In the genomic region with DNA sequence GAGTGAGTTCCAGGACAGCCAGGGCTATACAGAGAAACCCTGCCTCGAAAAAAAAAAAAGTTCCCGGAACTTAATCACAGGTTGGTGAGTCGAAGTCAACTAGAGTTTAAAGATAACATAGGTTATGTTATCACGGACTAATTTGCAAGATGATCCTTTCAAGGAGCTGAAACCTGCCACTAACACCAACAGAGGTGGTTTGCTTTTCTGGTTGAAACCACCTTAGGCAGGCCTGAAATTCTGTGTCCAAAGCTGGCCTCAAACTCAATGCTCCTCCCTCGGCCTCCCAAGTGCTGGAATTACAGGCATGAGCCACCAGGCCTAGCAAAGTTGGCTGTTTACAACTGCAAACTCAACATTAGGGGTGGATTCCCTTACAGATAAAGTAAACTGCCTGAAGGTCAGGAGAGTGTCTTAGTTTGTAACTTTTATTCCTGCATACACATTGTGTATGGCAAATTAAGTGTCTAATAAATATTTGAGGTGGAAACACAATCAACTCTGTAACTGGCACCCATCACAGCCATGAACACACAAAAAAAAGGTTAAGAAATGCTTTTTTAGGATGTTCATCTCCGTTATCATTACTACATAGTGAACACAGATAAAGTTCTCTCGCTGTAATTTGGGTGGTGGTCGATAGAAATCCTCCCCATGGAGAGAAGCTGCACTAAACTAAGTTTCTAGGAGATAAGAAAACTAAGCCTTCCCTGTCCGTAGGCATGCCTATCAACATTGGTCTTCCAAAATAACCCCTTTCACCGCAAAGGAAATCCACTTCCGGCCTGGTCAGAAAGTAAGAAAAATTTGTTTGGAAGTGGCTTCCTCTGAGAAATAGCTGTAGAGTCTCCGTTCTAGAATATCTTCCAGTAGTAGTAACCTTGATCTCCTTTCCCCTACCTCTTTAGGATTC, we compare ENCODE assay signal across 8 mouse cellular contexts. TPM values are rescaled to one million over a fixed set of nuclear protein-coding genes. Genes with fewer than 3 reads are reported as not detected.
A peak's percentile ranks its signal among the peaks of the same experiment; 100 is the strongest.
DNase-seq lines count a peak whose midpoint lies in the region; ATAC-seq and TF ChIP-seq lines count a peak whose summit lies in the region.

No protein-coding gene starts in this region.

- H3K4me2 ChIP-seq in embryonic facial prominence, embryonic 12.5 days (replicated peaks) = peak overlapping the region; percentile 61
- H3K4me2 ChIP-seq in hindbrain, embryonic 12.5 days (replicated peaks) = peak overlapping the region; percentile 54

- DNase-seq in testis, postnatal 14 days (ENCODE audit: low spot score) = no peak
- peak; percentile 21 for DNase-seq in thymus, postnatal 4 days
- no peak for DNase-seq in adrenal gland, postnatal 4 days (ENCODE audit: low spot score in 2 of 2)
- DNase-seq in retina, embryonic 14.5 days (ENCODE audit: low spot score) = no peak

- peak overlapping the region; percentile 99 for H3K4me3 ChIP-seq in testis, adult 2 months (ENCODE audit: control insufficient read depth, low read depth, low read length)
- H3K4me3 ChIP-seq in embryonic facial prominence, embryonic 12.5 days = peak overlapping the region; percentile 61
- H3K4me3 ChIP-seq in hindbrain, embryonic 12.5 days = peak overlapping the region; percentile 52

- peak overlapping the region; percentile 85 for H3K27ac ChIP-seq in testis, adult 2 months (ENCODE audit: control insufficient read depth, insufficient read depth, low read depth, low read length)
- H3K27ac ChIP-seq in embryonic facial prominence, embryonic 12.5 days = peak overlapping the region; percentile 85; the same call in 1 of the 2 replicates
- peak overlapping the region; percentile 89 for H3K27ac ChIP-seq in hindbrain, embryonic 12.5 days

- H3K36me3 ChIP-seq in testis, adult 2 months (ENCODE audit: control insufficient read depth, insufficient read depth, low read length) = no peaks in the 10 kb centered on the region
- no peaks in the 10 kb centered on the region; the same call in 1 of the 2 replicates for H3K36me3 ChIP-seq in embryonic facial prominence, embryonic 12.5 days
- H3K36me3 ChIP-seq in hindbrain, embryonic 12.5 days = 0 out of 2 replicates have a peak, but pooled peaks cover 2% of the 10 kb centered on the region

- peaks cover 12% of the 10 kb centered on the region for H3K4me1 ChIP-seq in testis, adult 2 months (ENCODE audit: control insufficient read depth, insufficient read depth, low read length)
- H3K4me1 ChIP-seq in embryonic facial prominence, embryonic 12.5 days = peaks cover 18% of the 10 kb centered on the region; the same call in 1 of the 2 replicates
- peaks cover 34% of the 10 kb centered on the region for H3K4me1 ChIP-seq in hindbrain, embryonic 12.5 days

- 58% methylated on average over 12 of the region's 12 CpGs for WGBS in embryonic facial prominence, embryonic 12.5 days
- WGBS in hindbrain, embryonic 12.5 days = 64% methylated on average over 12 of the region's 12 CpGs

- no peak for ATAC-seq in embryonic facial prominence, embryonic 12.5 days (ENCODE audit: insufficient number of reproducible peaks, insufficient read depth, low FRiP score, low TSS enrichment)
- no peak for ATAC-seq in hindbrain, embryonic 12.5 days (ENCODE audit: low FRiP score)
- peak; percentile 11; the same call in 1 of the 2 replicates for ATAC-seq in megakaryocyte-erythroid progenitor cell, adult 5-6 weeks (replicated peaks; ENCODE audit: low FRiP score, low TSS enrichment, poor library complexity, severe bottlenecking)

- H3K9me3 ChIP-seq in embryonic facial prominence, embryonic 12.5 days = no peaks in the 10 kb centered on the region
- H3K9me3 ChIP-seq in hindbrain, embryonic 12.5 days (replicated peaks) = no peaks in the 10 kb centered on the region

- no peak overlapping the region; the same call in 1 of the 2 replicates for H3K9ac ChIP-seq in embryonic facial prominence, embryonic 12.5 days
- H3K9ac ChIP-seq in hindbrain, embryonic 12.5 days = no peak overlapping the region

- no peak for TF ChIP-seq CTCF in testis, adult 2 months (IDR thresholded peaks at IDR 0.05; ENCODE audit: control insufficient read depth, insufficient read depth, insufficient replicate concordance, low read depth, low read length)

- no peaks in the 10 kb centered on the region for H3K27me3 ChIP-seq in testis, adult 2 months (ENCODE audit: control insufficient read depth, insufficient read depth, low read length)
- H3K27me3 ChIP-seq in embryonic facial prominence, embryonic 12.5 days = no peaks in the 10 kb centered on the region
- no peaks in the 10 kb centered on the region for H3K27me3 ChIP-seq in hindbrain, embryonic 12.5 days

- no peak for TF ChIP-seq POLR2A in testis, adult 2 months (IDR thresholded peaks at IDR 0.05; ENCODE audit: control insufficient read depth, low read depth, low read length)

RNA-seq across cellular contexts. Expression of a gene that starts 0.6 kb away (rescaled TPM):
- 98.1 and 102 TPM in 2 replicates for polyA plus RNA-seq in testis, adult 2 months (2012; rRNA removed)
- polyA plus RNA-seq in embryonic facial prominence, embryonic 12.5 days (2016; fragmentation: Nextera tagmentation; extraction: Ambion mirVana) = 129 and 131 TPM in 2 replicates
- polyA plus RNA-seq in hindbrain, embryonic 12.5 days (2016; fragmentation: Nextera tagmentation; extraction: Ambion mirVana) = 130 and 139 TPM in 2 replicates
- total RNA-seq in megakaryocyte-erythroid progenitor cell, adult 5-6 weeks (2014; fragmentation: Nextera tagmentation) = 99.7 and 107 TPM in 2 replicates
- 114 and 128 TPM in 2 replicates for total RNA-seq in megakaryocyte-erythroid progenitor cell, adult 5-6 weeks (2017)
- total RNA-seq in adrenal gland, postnatal 4 days (2021) = 100 to 1,000 TPM; 107 to 111 TPM

RNA-seq across cellular contexts. Expression of a gene that starts 0.6 kb away (rescaled TPM):
- 15.1 and 18.2 TPM in 2 replicates for polyA plus RNA-seq in testis, adult 2 months (2012; rRNA removed)
- 166 and 174 TPM in 2 replicates for polyA plus RNA-seq in embryonic facial prominence, embryonic 12.5 days (2016; fragmentation: Nextera tagmentation; extraction: Ambion mirVana)
- polyA plus RNA-seq in hindbrain, embryonic 12.5 days (2016; fragmentation: Nextera tagmentation; extraction: Ambion mirVana) = 123 and 126 TPM in 2 replicates
- 167 and 182 TPM in 2 replicates for total RNA-seq in megakaryocyte-erythroid progenitor cell, adult 5-6 weeks (2014; fragmentation: Nextera tagmentation)
- 165 and 169 TPM in 2 replicates for total RNA-seq in megakaryocyte-erythroid progenitor cell, adult 5-6 weeks (2017)
- 100 to 1,000 TPM; 103 TPM for total RNA-seq in adrenal gland, postnatal 4 days (2021)

RNA-seq across cellular contexts. Expression of a gene that starts 32.2 kb away (rescaled TPM):
- 0.67 and 0.70 TPM in 2 replicates for polyA plus RNA-seq in testis, adult 2 months (2012; rRNA removed)
- 6.0 and 6.6 TPM in 2 replicates for polyA plus RNA-seq in embryonic facial prominence, embryonic 12.5 days (2016; fragmentation: Nextera tagmentation; extraction: Ambion mirVana)
- polyA plus RNA-seq in hindbrain, embryonic 12.5 days (2016; fragmentation: Nextera tagmentation; extraction: Ambion mirVana) = 3.7 and 3.8 TPM in 2 replicates
- 9.2 and 11.0 TPM in 2 replicates for total RNA-seq in megakaryocyte-erythroid progenitor cell, adult 5-6 weeks (2014; fragmentation: Nextera tagmentation)
- 5.2 and 10.3 TPM in 2 replicates for total RNA-seq in megakaryocyte-erythroid progenitor cell, adult 5-6 weeks (2017)
- total RNA-seq in adrenal gland, postnatal 4 days (2021) = 1 to 10 TPM; 7.6 to 9.7 TPM

RNA-seq across cellular contexts. Expression of a gene that starts 56.3 kb away (rescaled TPM):
- polyA plus RNA-seq in testis, adult 2 months (2012; rRNA removed) = 0.10 and 0.22 TPM in 2 replicates
- 6.2 and 7.7 TPM in 2 replicates for polyA plus RNA-seq in embryonic facial prominence, embryonic 12.5 days (2016; fragmentation: Nextera tagmentation; extraction: Ambion mirVana)
- 6.6 and 8.7 TPM in 2 replicates for polyA plus RNA-seq in hindbrain, embryonic 12.5 days (2016; fragmentation: Nextera tagmentation; extraction: Ambion mirVana)
- total RNA-seq in megakaryocyte-erythroid progenitor cell, adult 5-6 weeks (2014; fragmentation: Nextera tagmentation) = 1.3 and 2.2 TPM in 2 replicates
- 0.80 and 0.99 TPM in 2 replicates for total RNA-seq in megakaryocyte-erythroid progenitor cell, adult 5-6 weeks (2017)
- 1 to 10 TPM; 1.3 to 2.9 TPM for total RNA-seq in adrenal gland, postnatal 4 days (2021)
